Mouse (Mus musculus) heart, postnatal 0 days (tissue): Measurements from ENCODE around the gene Camkmt. TPM values are rescaled to one million over a fixed set of nuclear protein-coding genes. Genes with fewer than 3 reads are reported as not detected.

Source experiments
- ATAC-seq: fragments of 200-750 bp; cut with Nextera tagmentation; 2 replicates; pipeline ENCODE4 v1.8.0; 2017; ENCODE audit warnings: low read depth, moderate number of reproducible peaks, moderate library complexity; ENCODE audit not compliant: insufficient read depth
- DNase-seq: peaks from one replicate; pipeline ENCODE4 v3.0.0-alpha.2; 2016; ENCODE audit warnings: low spot score
- H3K27ac ChIP-seq: fragments of 300-500 bp; sonication (generic); 2 replicates; pipeline ENCODE4 v1.5.1; 2014; ENCODE audit warnings: low read depth, mild to moderate bottlenecking
- H3K27me3 ChIP-seq: fragments of 300-500 bp; sonication (generic); 2 replicates; pipeline ENCODE4 v1.6.1; 2014; ENCODE audit warnings: low read length, mixed read lengths; ENCODE audit not compliant: control insufficient read depth, insufficient read depth
- H3K36me3 ChIP-seq: fragments of 300-500 bp; sonication (generic); replicated peaks from 2 replicates; pipeline ENCODE4 v1.6.1; 2014; ENCODE audit warnings: low read length, mixed read lengths; ENCODE audit not compliant: control insufficient read depth, insufficient read depth
- H3K4me1 ChIP-seq: fragments of 300-500 bp; sonication (generic); 2 replicates; pipeline ENCODE4 v1.6.1; 2014; ENCODE audit warnings: antibody characterized with exemption; ENCODE audit not compliant: control insufficient read depth, insufficient read depth
- H3K4me2 ChIP-seq: fragments of 300-500 bp; sonication (generic); 2 replicates; pipeline ENCODE4 v1.6.1; 2014; ENCODE audit warnings: low read depth, mild to moderate bottlenecking, low read length, moderate library complexity
- H3K4me3 ChIP-seq: fragments of 300-500 bp; sonication (generic); 2 replicates; pipeline ENCODE4 v1.5.1; 2014; ENCODE audit warnings: low read depth, low read length
- H3K9ac ChIP-seq: fragments of 300-500 bp; sonication (generic); replicated peaks from 2 replicates; pipeline ENCODE4 v1.6.1; 2014; ENCODE audit warnings: low read depth, low read length, mixed read lengths
- H3K9me3 ChIP-seq: fragments of 300-500 bp; sonication (generic); replicated peaks from 2 replicates; pipeline ENCODE4 v1.6.1; 2016; ENCODE audit warnings: low read length; ENCODE audit not compliant: control insufficient read depth
- CTCF ChIP-seq: IDR thresholded peaks from 2 replicates; pipeline ENCODE4 v1.5.1; 2016; ENCODE audit warnings: antibody characterized with exemption, control low read depth, low read depth
- EP300 ChIP-seq: IDR thresholded peaks from 2 replicates; pipeline ENCODE4 v1.6.1; 2016; ENCODE audit warnings: antibody characterized with exemption, low read depth
- WGBS: fragments of 180-500 bp; shearing (Covaris S2); extraction: QIAGEN DNeasy Blood & Tissue Kit; methylation state at CpG from one replicate; pipeline ENCODE4 v1.1.7; 2014; 5-methylcytosine and 5-hydroxymethylcytosine counted together
- polyA plus RNA-seq: library from polyadenylated mRNA; unstranded; fragments of >200 nt; fragmentation: Nextera tagmentation; extraction: Ambion mirVana; gene quantifications from 2 replicates; pipeline ENCODE4 v1.2.1, GENCODE M21; 2015
- total RNA-seq: library from RNA; depleted of rRNA; stranded (reverse); fragments of >200 nt; gene quantifications from 2 replicates; pipeline ENCODE4 v1.2.3, GENCODE M21; 2014; ENCODE audit warnings: low replicate concordance

Gene Camkmt
- total and polyA plus RNA-seq, 2 experiments from 2014 or later: 1.7 to 3.4 TPM

GRCm38 (mm10) chr17:85248962-85249361 lies 158.6 kb downstream of the Camkmt start:
- no peak overlapping the region for H3K4me3 ChIP-seq
- TF ChIP-seq EP300: no peak
- H3K4me2 ChIP-seq: no peak overlapping the region
- H3K9me3 ChIP-seq: no peaks in the 10 kb centered on the region
- DNase-seq (no peak), ATAC-seq (no peak)
- no peak overlapping the region for H3K27ac ChIP-seq
- H3K36me3 ChIP-seq: no peaks in the 10 kb centered on the region
- no peak overlapping the region for H3K9ac ChIP-seq
- no peaks in the 10 kb centered on the region for H3K4me1 ChIP-seq
- H3K27me3 ChIP-seq: no peaks in the 10 kb centered on the region
- 15% methylated on average over 5 of the region's 5 CpGs for WGBS

DNA sequence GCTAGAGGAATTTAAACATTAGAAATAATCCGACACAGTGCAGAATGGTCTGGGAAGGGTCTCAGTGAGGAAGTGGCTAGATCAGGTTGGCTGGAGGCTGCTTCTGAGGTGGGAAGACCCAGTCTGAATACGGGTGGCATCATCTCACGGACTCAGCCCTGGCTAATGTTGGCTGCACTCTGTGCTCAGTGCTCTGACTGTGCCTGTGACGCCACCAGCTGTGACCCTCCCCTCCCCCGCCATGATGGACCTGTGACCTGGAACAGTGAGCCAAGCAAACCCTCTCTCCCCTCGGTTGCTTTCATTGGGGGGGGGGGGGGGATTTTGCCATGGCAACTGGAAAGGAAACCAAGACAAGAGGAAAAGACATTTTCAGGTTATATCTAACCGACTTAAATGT lies 159.4 kb downstream of the Camkmt start:
- DNase-seq: no peak
- Histone ChIP-seq H3K4me1 (no peaks in the 10 kb centered on the region), H3K9ac (no peak overlapping the region), H3K27ac (no peak overlapping the region), H3K9me3 (no peaks in the 10 kb centered on the region), H3K36me3 (no peaks in the 10 kb centered on the region), H3K4me2 (no peak overlapping the region), H3K27me3 (no peaks in the 10 kb centered on the region), H3K4me3 (no peak overlapping the region)
- WGBS: 63% methylated on average over 6 of the region's 7 CpGs
- ATAC-seq: no peak
- TF ChIP-seq CTCF (no peak), EP300 (no peak)

DNA sequence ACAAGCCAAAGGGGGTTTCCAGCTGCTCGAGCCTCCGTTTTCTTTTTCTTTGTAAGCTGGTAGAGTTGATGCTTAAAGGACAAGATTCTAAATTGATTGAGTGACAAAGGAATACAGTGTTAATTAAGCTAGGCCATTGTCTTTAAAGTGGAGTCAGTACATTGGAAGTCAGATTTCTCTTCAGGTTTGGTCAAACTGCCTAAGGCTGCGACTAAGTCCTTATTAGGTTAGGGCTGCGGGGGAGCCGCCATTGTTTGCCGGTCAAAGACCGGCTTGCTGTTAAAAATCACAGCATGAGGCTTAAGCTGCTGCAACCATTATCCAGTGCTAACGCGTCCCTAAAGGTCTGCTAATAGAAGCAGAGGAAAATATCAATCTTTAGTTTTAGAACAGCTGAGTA lies 166.6 kb downstream of the Camkmt start:
- 46% methylated on average over 9 of the region's 9 CpGs for WGBS
- ATAC-seq: no peak

DNA sequence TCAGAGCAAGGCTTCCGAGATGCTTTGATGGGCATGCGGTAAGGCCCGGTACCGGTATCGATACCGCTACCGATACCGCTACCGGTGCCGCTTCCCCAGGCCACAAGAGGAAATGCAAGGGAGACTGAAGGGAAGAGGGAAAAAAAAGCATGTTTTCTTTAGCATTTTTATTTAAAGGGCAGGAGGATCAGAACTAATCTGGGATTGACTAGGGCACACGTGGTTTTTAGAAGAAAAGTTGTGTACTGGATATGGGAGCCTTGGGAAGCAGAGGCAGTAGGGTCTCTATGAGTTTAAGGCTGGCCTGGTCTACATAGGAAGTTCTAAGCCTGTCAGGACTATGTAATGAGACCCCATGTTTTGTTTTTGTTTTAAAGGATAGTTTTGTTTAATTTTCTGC lies 167.0 kb downstream of the Camkmt start:
- ATAC-seq (no peak), DNase-seq (no peak)
- H3K27me3 ChIP-seq: no peaks in the 10 kb centered on the region
- no peak overlapping the region for H3K4me3 ChIP-seq
- no peaks in the 10 kb centered on the region for H3K36me3 ChIP-seq
- no peak overlapping the region for H3K4me2 ChIP-seq
- TF ChIP-seq CTCF: no peak
- no peak for TF ChIP-seq EP300
- H3K9ac ChIP-seq: no peak overlapping the region
- H3K4me1 ChIP-seq: no peaks in the 10 kb centered on the region
- H3K9me3 ChIP-seq: no peaks in the 10 kb centered on the region
- H3K27ac ChIP-seq: no peak overlapping the region
- 66% methylated on average over 11 of the region's 11 CpGs for WGBS

More for the DNA sequence above, 166.6 kb downstream of the Camkmt start:
- Histone ChIP-seq H3K4me1 (no peaks in the 10 kb centered on the region), H3K27ac (no peak overlapping the region), H3K9me3 (no peaks in the 10 kb centered on the region), H3K36me3 (no peaks in the 10 kb centered on the region), H3K27me3 (no peaks in the 10 kb centered on the region), H3K4me2 (no peak overlapping the region), H3K4me3 (no peak overlapping the region), H3K9ac (no peak overlapping the region)
- TF ChIP-seq EP300: no peak
- TF ChIP-seq CTCF: no peak
- no peak for DNase-seq

DNA sequence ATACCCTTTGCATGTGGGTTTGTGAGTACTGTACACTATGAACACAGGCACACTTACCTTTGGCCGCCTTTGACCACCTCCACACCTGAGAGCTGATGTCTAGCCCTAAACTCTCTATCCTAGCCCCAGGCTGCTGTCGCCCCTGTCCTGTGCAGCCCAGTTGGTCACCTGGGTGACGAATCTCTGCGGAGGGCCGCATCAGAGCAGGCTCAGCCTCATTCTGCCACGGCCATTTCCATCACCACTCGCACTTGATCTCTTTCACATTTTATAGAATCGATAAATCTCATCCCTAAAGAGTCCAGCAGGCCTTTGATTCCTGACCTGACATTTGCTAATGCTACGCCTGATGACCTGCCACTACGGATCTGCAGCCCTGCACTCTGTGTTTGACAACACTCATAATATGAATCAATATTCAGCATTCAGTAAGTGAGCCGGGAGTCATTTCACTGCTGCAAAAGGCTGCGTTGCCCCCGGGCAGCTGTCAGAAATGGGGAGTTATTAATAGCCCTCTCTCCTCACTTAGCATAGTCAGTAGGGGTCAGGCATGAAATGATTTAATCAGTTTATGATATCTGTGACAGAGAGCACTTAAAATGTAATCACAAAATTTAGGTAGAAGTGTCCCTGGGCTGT lies 168.5 kb downstream of the Camkmt start:
- H3K9ac ChIP-seq: no peak overlapping the region
- no peaks in the 10 kb centered on the region for H3K27me3 ChIP-seq
- no peak overlapping the region for H3K4me3 ChIP-seq
- DNase-seq (peak; percentile 10), ATAC-seq (no peak)
- no peaks in the 10 kb centered on the region for H3K36me3 ChIP-seq
- 68% methylated on average over 13 of the region's 13 CpGs for WGBS
- no peaks in the 10 kb centered on the region for H3K4me1 ChIP-seq
- no peaks in the 10 kb centered on the region for H3K9me3 ChIP-seq
- TF ChIP-seq CTCF: no peak
- no peak for TF ChIP-seq EP300
- no peak overlapping the region for H3K4me2 ChIP-seq
- no peak overlapping the region for H3K27ac ChIP-seq

GRCm38 (mm10) chr17:85266831-85267422 lies 176.6 kb downstream of the Camkmt start:
- no peak overlapping the region for H3K9ac ChIP-seq
- TF ChIP-seq CTCF: no peak
- TF ChIP-seq EP300: no peak
- no peak overlapping the region for H3K4me3 ChIP-seq
- no peak for ATAC-seq
- DNase-seq: no peak
- H3K4me1 ChIP-seq: no peaks in the 10 kb centered on the region
- H3K4me2 ChIP-seq: no peak overlapping the region
- 75% methylated on average over 12 of the region's 12 CpGs for WGBS
- H3K36me3 ChIP-seq: no peaks in the 10 kb centered on the region
- H3K9me3 ChIP-seq: no peaks in the 10 kb centered on the region
- no peaks in the 10 kb centered on the region for H3K27me3 ChIP-seq
- no peak overlapping the region for H3K27ac ChIP-seq
